Mouse (Mus musculus): ENCODE results near the gene Nr2c2.

The Nr2c2 gene

GRCm38 (mm10) chr6:92133617-92134016 lies 42.4 kb downstream of the Nr2c2 start:
- Histone ChIP-seq H3K36me3 (ENCODE audit: insufficient read depth, low read length) (peaks cover 19% of the 10 kb centered on the region; the same call in 1 of the 2 replicates), H3K4me3 (replicated peaks; ENCODE audit: low read length) (no peak overlapping the region), H3K4me1 (replicated peaks; ENCODE audit: low read depth, low read length) (peaks cover 11% of the 10 kb centered on the region), H3K27me3 (ENCODE audit: insufficient read depth, low read length) (no peaks in the 10 kb centered on the region), H3K9me3 (ENCODE audit: low read length) (no peaks in the 10 kb centered on the region)
- TF ChIP-seq NANOG (IDR thresholded peaks at IDR 0.05; ENCODE audit: borderline replicate concordance, low read length) (no peak), CTCF (conservative IDR thresholded peaks at IDR 0.05; ENCODE audit: low read length) (no peak), POU5F1 (IDR thresholded peaks at IDR 0.05; ENCODE audit: borderline replicate concordance, low read length) (no peak)

GRCm38 (mm10) chr6:92136356-92136755 lies 45.2 kb downstream of the Nr2c2 start:
- no peaks in the 10 kb centered on the region for H3K9me3 ChIP-seq (ENCODE audit: low read length)
- no peaks in the 10 kb centered on the region for H3K27me3 ChIP-seq (ENCODE audit: insufficient read depth, low read length)
- H3K4me1 ChIP-seq (replicated peaks; ENCODE audit: low read depth, low read length): peaks cover 10% of the 10 kb centered on the region
- H3K36me3 ChIP-seq (ENCODE audit: insufficient read depth, low read length): peaks cover 33% of the 10 kb centered on the region
- no peak for TF ChIP-seq NANOG (IDR thresholded peaks at IDR 0.05; ENCODE audit: borderline replicate concordance, low read length)
- no peak for TF ChIP-seq POU5F1 (IDR thresholded peaks at IDR 0.05; ENCODE audit: borderline replicate concordance, low read length)
- TF ChIP-seq CTCF (conservative IDR thresholded peaks at IDR 0.05; ENCODE audit: low read length): no peak
- H3K4me3 ChIP-seq (replicated peaks; ENCODE audit: low read length): no peak overlapping the region

- Histone ChIP-seq H3K4me1 (replicated peaks; ENCODE audit: low read depth, low read length) (no peaks in the 10 kb centered on the region), H3K9me3 (ENCODE audit: low read length) (no peaks in the 10 kb centered on the region), H3K27me3 (ENCODE audit: insufficient read depth, low read length) (no peaks in the 10 kb centered on the region), H3K36me3 (ENCODE audit: insufficient read depth, low read length) (peaks cover 63% of the 10 kb centered on the region), H3K4me3 (replicated peaks; ENCODE audit: low read length) (no peak overlapping the region)
- TF ChIP-seq POU5F1 (IDR thresholded peaks at IDR 0.05; ENCODE audit: borderline replicate concordance, low read length): no peak
- no peak for TF ChIP-seq NANOG (IDR thresholded peaks at IDR 0.05; ENCODE audit: borderline replicate concordance, low read length)
- no peak for TF ChIP-seq CTCF (conservative IDR thresholded peaks at IDR 0.05; ENCODE audit: low read length)
Measured at GRCm38 (mm10) chr6:92145881-92146280, 54.7 kb downstream of the Nr2c2 start.

GRCm38 (mm10) chr6:92153774-92154173 lies 62.6 kb downstream of the Nr2c2 start:
- no peaks in the 10 kb centered on the region for H3K9me3 ChIP-seq (ENCODE audit: low read length)
- peaks cover 97% of the 10 kb centered on the region for H3K36me3 ChIP-seq (ENCODE audit: insufficient read depth, low read length)
- H3K27me3 ChIP-seq (ENCODE audit: insufficient read depth, low read length): no peaks in the 10 kb centered on the region
- no peaks in the 10 kb centered on the region for H3K4me1 ChIP-seq (replicated peaks; ENCODE audit: low read depth, low read length)
- H3K4me3 ChIP-seq (replicated peaks; ENCODE audit: low read length): no peak overlapping the region
- TF ChIP-seq CTCF (conservative IDR thresholded peaks at IDR 0.05; ENCODE audit: low read length) (no peak), NANOG (IDR thresholded peaks at IDR 0.05; ENCODE audit: borderline replicate concordance, low read length) (no peak), POU5F1 (IDR thresholded peaks at IDR 0.05; ENCODE audit: borderline replicate concordance, low read length) (no peak)

GRCm38 (mm10) chr6:92158801-92159200 lies 67.6 kb downstream of the Nr2c2 start:
- Histone ChIP-seq H3K27me3 (ENCODE audit: insufficient read depth, low read length) (no peaks in the 10 kb centered on the region), H3K4me1 (replicated peaks; ENCODE audit: low read depth, low read length) (peaks cover 5% of the 10 kb centered on the region), H3K4me3 (replicated peaks; ENCODE audit: low read length) (no peak overlapping the region), H3K36me3 (ENCODE audit: insufficient read depth, low read length) (peaks cover 100% of the 10 kb centered on the region), H3K9me3 (ENCODE audit: low read length) (no peaks in the 10 kb centered on the region)
- TF ChIP-seq POU5F1 (IDR thresholded peaks at IDR 0.05; ENCODE audit: borderline replicate concordance, low read length) (no peak), NANOG (IDR thresholded peaks at IDR 0.05; ENCODE audit: borderline replicate concordance, low read length) (no peak), CTCF (conservative IDR thresholded peaks at IDR 0.05; ENCODE audit: low read length) (no peak)

GRCm38 (mm10) chr6:92162724-92163123 lies 71.5 kb downstream of the Nr2c2 start:
- Histone ChIP-seq H3K27me3 (ENCODE audit: insufficient read depth, low read length) (no peaks in the 10 kb centered on the region), H3K4me1 (replicated peaks; ENCODE audit: low read depth, low read length) (peaks cover 11% of the 10 kb centered on the region), H3K36me3 (ENCODE audit: insufficient read depth, low read length) (peaks cover 97% of the 10 kb centered on the region), H3K9me3 (ENCODE audit: low read length) (no peaks in the 10 kb centered on the region), H3K4me3 (replicated peaks; ENCODE audit: low read length) (no peak overlapping the region)
- TF ChIP-seq NANOG (IDR thresholded peaks at IDR 0.05; ENCODE audit: borderline replicate concordance, low read length) (no peak), CTCF (conservative IDR thresholded peaks at IDR 0.05; ENCODE audit: low read length) (no peak), POU5F1 (IDR thresholded peaks at IDR 0.05; ENCODE audit: borderline replicate concordance, low read length) (no peak)

GRCm38 (mm10) chr6:92176450-92176849 lies 85.3 kb downstream of the Nr2c2 start:
- Histone ChIP-seq H3K27me3 (ENCODE audit: insufficient read depth, low read length) (no peaks in the 10 kb centered on the region), H3K36me3 (ENCODE audit: insufficient read depth, low read length) (peaks cover 93% of the 10 kb centered on the region), H3K4me1 (replicated peaks; ENCODE audit: low read depth, low read length) (peaks cover 6% of the 10 kb centered on the region), H3K9me3 (ENCODE audit: low read length) (peaks cover 31% of the 10 kb centered on the region), H3K4me3 (replicated peaks; ENCODE audit: low read length) (no peak overlapping the region)
- TF ChIP-seq POU5F1 (IDR thresholded peaks at IDR 0.05; ENCODE audit: borderline replicate concordance, low read length) (no peak), CTCF (conservative IDR thresholded peaks at IDR 0.05; ENCODE audit: low read length) (no peak), NANOG (IDR thresholded peaks at IDR 0.05; ENCODE audit: borderline replicate concordance, low read length) (no peak)

- no peak for TF ChIP-seq CTCF (conservative IDR thresholded peaks at IDR 0.05; ENCODE audit: low read length)
- TF ChIP-seq POU5F1 (IDR thresholded peaks at IDR 0.05; ENCODE audit: borderline replicate concordance, low read length): no peak
- TF ChIP-seq NANOG (IDR thresholded peaks at IDR 0.05; ENCODE audit: borderline replicate concordance, low read length): no peak
- Histone ChIP-seq H3K4me3 (replicated peaks; ENCODE audit: low read length) (peak within 1 kb of the TSS; percentile 98), H3K27me3 (ENCODE audit: insufficient read depth, low read length) (no peaks in the 10 kb centered on the region), H3K4me1 (replicated peaks; ENCODE audit: low read depth, low read length) (peaks cover 31% of the 10 kb centered on the region), H3K36me3 (ENCODE audit: insufficient read depth, low read length) (peaks cover 53% of the 10 kb centered on the region), H3K9me3 (ENCODE audit: low read length) (peaks cover 19% of the 10 kb centered on the region)
Measured at GRCm38 (mm10) chr6:92183621-92184131, 92.5 kb downstream of the Nr2c2 start, which contains the start of gene Mrps25. Mrps25 (minus strand) TSS chr6:92184033.

- Histone ChIP-seq H3K9me3 (ENCODE audit: low read length) (peaks cover 14% of the 10 kb centered on the region), H3K4me1 (replicated peaks; ENCODE audit: low read depth, low read length) (peaks cover 31% of the 10 kb centered on the region), H3K27me3 (ENCODE audit: insufficient read depth, low read length) (no peaks in the 10 kb centered on the region), H3K36me3 (ENCODE audit: insufficient read depth, low read length) (peaks cover 53% of the 10 kb centered on the region), H3K4me3 (replicated peaks; ENCODE audit: low read length) (peak overlapping the region; percentile 98)
- TF ChIP-seq NANOG (IDR thresholded peaks at IDR 0.05; ENCODE audit: borderline replicate concordance, low read length) (no peak), CTCF (conservative IDR thresholded peaks at IDR 0.05; ENCODE audit: low read length) (no peak), POU5F1 (IDR thresholded peaks at IDR 0.05; ENCODE audit: borderline replicate concordance, low read length) (no peak)
Measured at GRCm38 (mm10) chr6:92184178-92184577, 93.0 kb downstream of the Nr2c2 start.
